Mouse (Mus musculus) hindbrain, embryonic 12.5 days (tissue): ENCODE measurements around the gene Ifi205. TPM values are rescaled to one million over a fixed set of nuclear protein-coding genes. Genes with fewer than 3 reads are reported as not detected.

Experiments
- polyA plus RNA-seq: library from polyadenylated mRNA; unstranded; fragments of >200 nt; fragmentation: Nextera tagmentation; extraction: Ambion mirVana; gene quantifications from 2 replicates; pipeline ENCODE4 v1.2.1, GENCODE M21; 2016

The Ifi205 gene
- polyA plus RNA-seq, 1 experiment from 2014 or later = not detected

Other genes with a start within 250 kb of the Ifi205 start
- gene Ifi211, start 118.8 kb downstream of the Ifi205 start, polyA plus RNA-seq = 0.18 TPM in 1 of 2 replicates, not detected in the other
- 0.74 and 0.76 TPM in 2 replicates for gene Mndal, start 89.3 kb downstream of the Ifi205 start, polyA plus RNA-seq
- gene Ifi203, start 89.1 kb downstream of the Ifi205 start, polyA plus RNA-seq = 0.10 and 0.64 TPM in 2 replicates
- gene Ifi202b, start 49.1 kb downstream of the Ifi205 start, polyA plus RNA-seq = not detected in 2 replicates
- not detected in 2 replicates for gene Olfr433, start 8.9 kb upstream of the Ifi205 start, polyA plus RNA-seq
- gene Olfr432, start 17.4 kb upstream of the Ifi205 start, polyA plus RNA-seq = not detected in 2 replicates
- not detected in 2 replicates for gene Olfr430, start 34.8 kb upstream of the Ifi205 start, polyA plus RNA-seq
- not detected in 2 replicates for gene Olfr429, start 52.5 kb upstream of the Ifi205 start, polyA plus RNA-seq
- gene Olfr427, start 65.1 kb upstream of the Ifi205 start, polyA plus RNA-seq = not detected in 2 replicates
- gene Olfr231, start 89.4 kb upstream of the Ifi205 start, polyA plus RNA-seq = not detected in 2 replicates
- not detected in 2 replicates for gene Olfr424, start 99.7 kb upstream of the Ifi205 start, polyA plus RNA-seq
- not detected in 2 replicates for gene Olfr420, start 123.8 kb upstream of the Ifi205 start, polyA plus RNA-seq
- 1.5 and 1.7 TPM in 2 replicates for gene Spta1, start 141.0 kb upstream of the Ifi205 start, polyA plus RNA-seq
- gene Olfr419, start 220.3 kb upstream of the Ifi205 start, polyA plus RNA-seq = not detected in 2 replicates